Mouse (Mus musculus): ENCODE measurements around the gene Haspin.

The Haspin gene

GRCm38 (mm10) chr11:73137591-73138501, at the start of gene Haspin:
Haspin (minus strand) TSS chr11:73138294.
- peak; percentile 90 for DNase-seq (ENCODE audit: low read depth)

GRCm38 (mm10) chr11:73187231-73187630, 49.1 kb upstream of the Haspin start:
- no peak for DNase-seq (ENCODE audit: low read depth)

- no peak for DNase-seq (ENCODE audit: low read depth)
Observed at GRCm38 (mm10) chr11:73185872-73186615, 48.0 kb upstream of the Haspin start.

GRCm38 (mm10) chr11:73177895-73178294, 39.8 kb upstream of the Haspin start:
- no peak for DNase-seq (ENCODE audit: low read depth)

- no peak for DNase-seq (ENCODE audit: low read depth)
Observed at GRCm38 (mm10) chr11:73177509-73177875, 39.4 kb upstream of the Haspin start.

- peak; percentile 99 for DNase-seq (ENCODE audit: low read depth)
Observed at GRCm38 (mm10) chr11:73176608-73177508, 38.8 kb upstream of the Haspin start, which contains the start of the genes Emc6 and Tax1bp3. Emc6 (minus strand) TSS chr11:73177037. Tax1bp3 (plus strand) TSS chr11:73177083.

GRCm38 (mm10) chr11:73176186-73176585, 38.1 kb upstream of the Haspin start:
- DNase-seq (ENCODE audit: low read depth): peak; percentile 43

GRCm38 (mm10) chr11:73175612-73176011, 37.5 kb upstream of the Haspin start:
- DNase-seq (ENCODE audit: low read depth): peak; percentile 78

- DNase-seq (ENCODE audit: low read depth): no peak
Observed at GRCm38 (mm10) chr11:73172186-73172585, 34.1 kb upstream of the Haspin start.

GRCm38 (mm10) chr11:73169231-73169630, 31.1 kb upstream of the Haspin start:
- peak; percentile 65 for DNase-seq (ENCODE audit: low read depth)

GRCm38 (mm10) chr11:73168576-73168975, 30.5 kb upstream of the Haspin start:
- DNase-seq (ENCODE audit: low read depth): no peak

GRCm38 (mm10) chr11:73168071-73168470, 30.0 kb upstream of the Haspin start:
- no peak for DNase-seq (ENCODE audit: low read depth)

- no peak for DNase-seq (ENCODE audit: low read depth)
Observed at GRCm38 (mm10) chr11:73162284-73162683, 24.2 kb upstream of the Haspin start.

GRCm38 (mm10) chr11:73161616-73162015, 23.5 kb upstream of the Haspin start:
- no peak for DNase-seq (ENCODE audit: low read depth)

GRCm38 (mm10) chr11:73160811-73161200, 22.7 kb upstream of the Haspin start:
- DNase-seq (ENCODE audit: low read depth): no peak

GRCm38 (mm10) chr11:73159957-73160810, 22.1 kb upstream of the Haspin start, which contains the start of gene P2rx5:
P2rx5 (plus strand) TSS chr11:73160421.
- no peak for DNase-seq (ENCODE audit: low read depth)

GRCm38 (mm10) chr11:73155071-73155470, 17.0 kb upstream of the Haspin start:
- no peak for DNase-seq (ENCODE audit: low read depth)

- DNase-seq (ENCODE audit: low read depth): no peak
Observed at GRCm38 (mm10) chr11:73148209-73148608, 10.1 kb upstream of the Haspin start.

GRCm38 (mm10) chr11:73146975-73147365, 8.9 kb upstream of the Haspin start:
- DNase-seq (ENCODE audit: low read depth): no peak

- no peak for DNase-seq (ENCODE audit: low read depth)
Observed at GRCm38 (mm10) chr11:73146026-73146974, 8.2 kb upstream of the Haspin start.
